Mouse (Mus musculus) cerebellum, adult 9-11 months (tissue): ENCODE results near the gene Acox1.

Experiments used
- DNase-seq: peaks from one replicate; pipeline ENCODE4 v3.0.0; 2022

Gene Acox1

GRCm38 (mm10) chr11:116198639-116199531 is at the start of gene Acox1, which contains the start of gene Ten1:
Gene Acox1, minus strand, starts transcription at chr11:116199045.
Gene Ten1, plus strand, starts transcription at chr11:116198855.
- DNase-seq = peak; percentile 97

GRCm38 (mm10) chr11:116247502-116248222 is 48.8 kb upstream of the Acox1 start:
- DNase-seq = no peak

- no peak for DNase-seq
Measured at GRCm38 (mm10) chr11:116245616-116246015, 46.8 kb upstream of the Acox1 start.

GRCm38 (mm10) chr11:116244580-116244979 is 45.7 kb upstream of the Acox1 start:
- no peak for DNase-seq

GRCm38 (mm10) chr11:116241744-116242235 is 42.9 kb upstream of the Acox1 start:
- DNase-seq = no peak

GRCm38 (mm10) chr11:116239797-116240196 is 41.0 kb upstream of the Acox1 start:
- no peak for DNase-seq

- DNase-seq = no peak
Measured at GRCm38 (mm10) chr11:116237742-116238395, 39.0 kb upstream of the Acox1 start, which contains the start of gene Evpl. Gene Evpl, minus strand, starts transcription at chr11:116238077.

GRCm38 (mm10) chr11:116234901-116235300 is 36.1 kb upstream of the Acox1 start:
- no peak for DNase-seq

GRCm38 (mm10) chr11:116232427-116232826 is 33.6 kb upstream of the Acox1 start:
- no peak for DNase-seq

- DNase-seq = no peak
Measured at GRCm38 (mm10) chr11:116228699-116229098, 29.9 kb upstream of the Acox1 start.

- peak; percentile 62 for DNase-seq
Measured at GRCm38 (mm10) chr11:116226414-116226813, 27.6 kb upstream of the Acox1 start.

- DNase-seq = no peak
Measured at GRCm38 (mm10) chr11:116222740-116223059, 23.9 kb upstream of the Acox1 start.

GRCm38 (mm10) chr11:116221931-116222739 is 23.3 kb upstream of the Acox1 start:
- no peak for DNase-seq

- no peak for DNase-seq
Measured at GRCm38 (mm10) chr11:116219885-116220284, 21.0 kb upstream of the Acox1 start.

- peak; percentile 46 for DNase-seq
Measured at GRCm38 (mm10) chr11:116218737-116219400, 20.0 kb upstream of the Acox1 start.

- no peak for DNase-seq
Measured at GRCm38 (mm10) chr11:116218263-116218662, 19.4 kb upstream of the Acox1 start.

GRCm38 (mm10) chr11:116216549-116216948 is 17.7 kb upstream of the Acox1 start:
- DNase-seq = no peak

GRCm38 (mm10) chr11:116215991-116216390 is 17.1 kb upstream of the Acox1 start:
- no peak for DNase-seq

- DNase-seq = no peak
Measured at GRCm38 (mm10) chr11:116215181-116215580, 16.3 kb upstream of the Acox1 start.

- DNase-seq = no peak
Measured at GRCm38 (mm10) chr11:116213877-116214510, 15.1 kb upstream of the Acox1 start.

GRCm38 (mm10) chr11:116212847-116213246 is 14.0 kb upstream of the Acox1 start:
- DNase-seq = no peak
